Mouse (Mus musculus) cortical plate, adult 2 months (tissue): ENCODE data around the gene Fbxw27. TPM values are rescaled to one million over a fixed set of nuclear protein-coding genes. Genes with fewer than 3 reads are reported as not detected.
"Not testable (repeated sequence)": the region's sequence is repeated elsewhere in the genome, so short reads cannot be mapped to it uniquely, and the experiment has no call there.

Experiments used
- H3K27ac ChIP-seq: fragments of 200-500 bp; 2 replicates; pipeline ENCODE4 v1.5.1; 2012; ENCODE audit warnings: low read length, control low read depth, inconsistent platforms; ENCODE audit not compliant: insufficient read depth
- H3K4me1 ChIP-seq: fragments of 200-500 bp; 2 replicates; pipeline ENCODE4 v1.6.1; 2011; ENCODE audit warnings: low read length; ENCODE audit not compliant: control insufficient read depth, insufficient read depth
- H3K4me3 ChIP-seq: fragments of 200-500 bp; 2 replicates; pipeline ENCODE4 v1.5.1; 2011; ENCODE audit warnings: mild to moderate bottlenecking, low read length, control low read depth; ENCODE audit not compliant: insufficient read depth
- CTCF ChIP-seq: fragments of 200-500 bp; IDR thresholded peaks from 2 replicates; pipeline ENCODE4 v1.5.1; 2011; ENCODE audit warnings: mild to moderate bottlenecking, control low read depth, low read length; ENCODE audit not compliant: insufficient read depth; ENCODE audit errors: extremely low read depth
- POLR2A ChIP-seq: fragments of 200-500 bp; IDR thresholded peaks from 2 replicates; pipeline ENCODE4 v1.6.1; 2011; ENCODE audit warnings: mild to moderate bottlenecking, low read length, control low read depth; ENCODE audit not compliant: insufficient read depth; ENCODE audit errors: extremely low read depth
- polyA plus RNA-seq: library from polyadenylated mRNA; depleted of rRNA; stranded (reverse); fragments of >200 nt; gene quantifications from 2 replicates; pipeline ENCODE4 v1.2.3, GENCODE M21; 2012; rRNA removed

Fbxw27 gene
- polyA plus RNA-seq, 1 experiment, result 0.42 TPM

- no peak for TF ChIP-seq POLR2A
- no peak for TF ChIP-seq CTCF
- H3K4me1 ChIP-seq, result no peaks in the 10 kb centered on the region
Measured at GRCm38 (mm10) chr9:109806260-109806659, 15.8 kb upstream of the Fbxw27 start.

GRCm38 (mm10) chr9:109805596-109805995 is 15.1 kb upstream of the Fbxw27 start:
- not testable (repeated sequence) for H3K27ac ChIP-seq, H3K4me1 ChIP-seq, H3K4me3 ChIP-seq

More at GRCm38 (mm10) chr9:109806260-109806659, 15.8 kb upstream of the Fbxw27 start:
- H3K27ac ChIP-seq, result no peak overlapping the region
- no peak overlapping the region for H3K4me3 ChIP-seq

GRCm38 (mm10) chr9:109798051-109798450 is 7.6 kb upstream of the Fbxw27 start:
- TF ChIP-seq CTCF (peak; percentile 41), POLR2A (no peak)
- H3K4me3 ChIP-seq, result no peak overlapping the region

GRCm38 (mm10) chr9:109795811-109796210 is 5.3 kb upstream of the Fbxw27 start:
- Histone ChIP-seq H3K27ac (no peak overlapping the region), H3K4me1 (no peaks in the 10 kb centered on the region), H3K4me3 (no peak overlapping the region)
- TF ChIP-seq POLR2A (no peak), CTCF (no peak)

More at GRCm38 (mm10) chr9:109798051-109798450, 7.6 kb upstream of the Fbxw27 start:
- no peak overlapping the region for H3K27ac ChIP-seq
- no peaks in the 10 kb centered on the region for H3K4me1 ChIP-seq

GRCm38 (mm10) chr9:109795221-109795620 is 4.8 kb upstream of the Fbxw27 start:
- Histone ChIP-seq H3K4me1 (no peaks in the 10 kb centered on the region), H3K4me3 (no peak overlapping the region), H3K27ac (no peak overlapping the region)
- TF ChIP-seq POLR2A (no peak), CTCF (no peak)

- not testable (repeated sequence) for H3K4me1 ChIP-seq
Measured at GRCm38 (mm10) chr9:109766841-109767240, 23.6 kb downstream of the Fbxw27 start.

GRCm38 (mm10) chr9:109745989-109746388 is 44.5 kb downstream of the Fbxw27 start, which contains the start of gene Fbxw26:
TSS of gene Fbxw26 (minus strand) at chr9:109746089.
- not testable (repeated sequence) for H3K27ac ChIP-seq, H3K4me1 ChIP-seq, H3K4me3 ChIP-seq

More at GRCm38 (mm10) chr9:109766841-109767240, 23.6 kb downstream of the Fbxw27 start:
- H3K27ac ChIP-seq, H3K4me3 ChIP-seq: not testable (repeated sequence)

Other genes with a start within 250 kb of the Fbxw27 start
- not detected in 2 replicates for gene Fbxw15, start 222.4 kb downstream of the Fbxw27 start, polyA plus RNA-seq
- not detected in 2 replicates for gene Fbxw24, start 164.6 kb downstream of the Fbxw27 start, polyA plus RNA-seq
- gene Fbxw25, start 126.0 kb downstream of the Fbxw27 start, polyA plus RNA-seq, result not detected in 2 replicates
- not detected in 2 replicates for gene Fbxw18, start 88.0 kb downstream of the Fbxw27 start, polyA plus RNA-seq
- gene Fbxw26, start 44.6 kb downstream of the Fbxw27 start, polyA plus RNA-seq, result not detected in 2 replicates
- gene Spink8, start 21.6 kb upstream of the Fbxw27 start, polyA plus RNA-seq, result 1.1 and 6.6 TPM in 2 replicates
- gene Nme6, start 42.1 kb upstream of the Fbxw27 start, polyA plus RNA-seq, result 13.6 and 14.9 TPM in 2 replicates
- 0.21 TPM in 1 of 2 replicates, not detected in the other for gene Camp, start 58.9 kb upstream of the Fbxw27 start, polyA plus RNA-seq
- gene Cdc25a, start 84.9 kb upstream of the Fbxw27 start, polyA plus RNA-seq, result 3.0 and 3.7 TPM in 2 replicates
- 337 and 346 TPM in 2 replicates for gene Map4, start 140.8 kb upstream of the Fbxw27 start, polyA plus RNA-seq